Mouse (Mus musculus): ENCODE data around the gene Sestd1. TPM values are rescaled to one million over a fixed set of nuclear protein-coding genes. Genes with fewer than 3 reads are reported as not detected.
A peak's percentile ranks its signal among the peaks of the same experiment; 100 is the strongest.

The Sestd1 gene
- polyA plus RNA-seq, 1 experiment: 60.2 TPM

DNA sequence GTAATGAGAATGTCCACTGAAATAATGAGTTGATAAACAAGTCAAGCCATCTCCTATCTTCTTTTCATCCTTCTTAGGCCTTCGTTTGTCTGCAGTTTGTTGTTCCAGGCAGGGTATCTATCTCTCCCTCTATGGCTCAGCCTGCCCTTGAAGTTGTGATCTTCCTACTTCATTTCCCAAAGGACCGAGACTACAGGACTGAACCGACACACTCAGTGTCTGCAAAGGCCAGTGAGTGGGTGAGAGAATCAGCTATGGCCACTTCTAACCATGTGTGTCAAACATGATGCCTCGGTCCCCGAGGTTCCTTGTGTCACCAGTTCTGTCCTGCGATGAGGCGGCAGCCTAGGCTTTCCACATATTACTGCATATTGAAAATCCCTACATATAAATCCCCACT lies 90.7 kb downstream of the Sestd1 start:
- TF ChIP-seq POLR2A (IDR thresholded peaks at IDR 0.05; ENCODE audit: borderline replicate concordance, extremely low read depth, insufficient read depth, insufficient read length, poor library complexity, severe bottlenecking): no peak
- TF ChIP-seq CTCF (IDR thresholded peaks at IDR 0.05; ENCODE audit: borderline replicate concordance, extremely low read depth, insufficient read depth, insufficient read length): no peak
- DNase-seq (ENCODE audit: low read depth): no peak

GRCm38 (mm10) chr2:77187501-77187900 lies 92.9 kb downstream of the Sestd1 start:
- DNase-seq (ENCODE audit: low read depth): no peak
- TF ChIP-seq CTCF (IDR thresholded peaks at IDR 0.05; ENCODE audit: borderline replicate concordance, extremely low read depth, insufficient read depth, insufficient read length) (no peak), POLR2A (IDR thresholded peaks at IDR 0.05; ENCODE audit: borderline replicate concordance, extremely low read depth, insufficient read depth, insufficient read length, poor library complexity, severe bottlenecking) (no peak)

DNA sequence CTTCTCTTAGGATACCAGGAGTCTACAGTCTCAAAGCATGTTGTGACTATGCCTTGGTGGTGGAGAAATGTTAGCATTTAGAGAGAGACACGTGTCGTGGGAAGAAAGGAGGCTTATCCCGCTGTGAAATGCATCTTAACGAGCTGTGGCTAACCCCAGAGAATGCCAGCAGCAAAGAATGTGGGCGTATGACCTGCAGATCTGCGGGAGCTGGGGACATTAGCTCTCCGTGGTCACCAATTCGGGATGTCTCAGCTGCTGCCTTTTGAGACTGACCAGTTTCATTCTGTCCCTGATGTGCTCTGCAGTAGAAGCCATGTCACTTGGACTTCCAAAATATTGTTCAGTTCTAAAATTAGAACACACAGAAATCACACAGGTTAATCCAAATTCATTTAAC lies 93.5 kb downstream of the Sestd1 start:
- TF ChIP-seq CTCF (IDR thresholded peaks at IDR 0.05; ENCODE audit: borderline replicate concordance, extremely low read depth, insufficient read depth, insufficient read length) (no peak), POLR2A (IDR thresholded peaks at IDR 0.05; ENCODE audit: borderline replicate concordance, extremely low read depth, insufficient read depth, insufficient read length, poor library complexity, severe bottlenecking) (no peak)
- DNase-seq (ENCODE audit: low read depth): no peak

GRCm38 (mm10) chr2:77184049-77184571 lies 96.3 kb downstream of the Sestd1 start:
- TF ChIP-seq POLR2A (IDR thresholded peaks at IDR 0.05; ENCODE audit: borderline replicate concordance, extremely low read depth, insufficient read depth, insufficient read length, poor library complexity, severe bottlenecking) (no peak), CTCF (IDR thresholded peaks at IDR 0.05; ENCODE audit: borderline replicate concordance, extremely low read depth, insufficient read depth, insufficient read length) (no peak)
- peak; percentile 62 for DNase-seq (ENCODE audit: low read depth)

DNA sequence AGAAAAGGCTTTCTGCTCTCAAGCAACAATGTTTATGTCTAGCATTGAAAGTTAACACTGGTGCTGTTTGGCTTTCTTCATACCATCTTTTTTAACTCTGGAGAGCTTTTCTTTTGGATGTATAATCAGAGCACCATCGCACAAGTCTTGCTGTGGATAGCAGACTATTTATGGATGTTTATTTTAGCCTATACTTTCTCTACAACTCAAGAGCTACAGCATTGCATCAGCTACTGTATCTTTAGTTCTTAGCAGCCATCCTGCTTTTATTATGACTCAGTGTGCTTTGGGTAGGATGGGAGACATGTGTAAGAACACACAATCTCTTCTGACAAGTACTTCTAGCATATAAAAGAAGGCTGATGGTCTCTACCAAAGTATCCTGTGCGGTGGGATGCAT lies 96.7 kb downstream of the Sestd1 start:
- TF ChIP-seq CTCF (IDR thresholded peaks at IDR 0.05; ENCODE audit: borderline replicate concordance, extremely low read depth, insufficient read depth, insufficient read length) (no peak), POLR2A (IDR thresholded peaks at IDR 0.05; ENCODE audit: borderline replicate concordance, extremely low read depth, insufficient read depth, insufficient read length, poor library complexity, severe bottlenecking) (no peak)
- DNase-seq (ENCODE audit: low read depth): no peak

DNA sequence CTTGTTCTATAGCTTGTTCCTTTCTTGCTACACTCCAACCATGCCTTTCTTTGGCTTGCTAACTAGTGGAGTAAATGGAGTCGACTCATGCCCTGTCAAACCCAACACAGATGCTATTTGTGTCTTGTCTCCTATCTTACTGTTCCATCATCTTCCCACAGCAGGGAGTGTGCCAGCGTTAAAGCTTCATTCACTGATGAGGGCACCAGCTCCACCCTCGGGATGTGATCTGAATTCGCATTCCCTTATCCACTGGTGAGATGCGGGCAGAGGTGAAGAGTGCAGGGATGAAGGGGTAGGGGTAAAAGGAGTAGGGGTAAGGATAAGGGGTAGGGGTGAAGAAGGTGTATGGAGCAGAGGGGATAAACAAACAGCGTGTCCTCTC lies 97.4 kb downstream of the Sestd1 start:
- DNase-seq (ENCODE audit: low read depth): no peak
- no peak for TF ChIP-seq CTCF (IDR thresholded peaks at IDR 0.05; ENCODE audit: borderline replicate concordance, extremely low read depth, insufficient read depth, insufficient read length)
- no peak for TF ChIP-seq POLR2A (IDR thresholded peaks at IDR 0.05; ENCODE audit: borderline replicate concordance, extremely low read depth, insufficient read depth, insufficient read length, poor library complexity, severe bottlenecking)

DNA sequence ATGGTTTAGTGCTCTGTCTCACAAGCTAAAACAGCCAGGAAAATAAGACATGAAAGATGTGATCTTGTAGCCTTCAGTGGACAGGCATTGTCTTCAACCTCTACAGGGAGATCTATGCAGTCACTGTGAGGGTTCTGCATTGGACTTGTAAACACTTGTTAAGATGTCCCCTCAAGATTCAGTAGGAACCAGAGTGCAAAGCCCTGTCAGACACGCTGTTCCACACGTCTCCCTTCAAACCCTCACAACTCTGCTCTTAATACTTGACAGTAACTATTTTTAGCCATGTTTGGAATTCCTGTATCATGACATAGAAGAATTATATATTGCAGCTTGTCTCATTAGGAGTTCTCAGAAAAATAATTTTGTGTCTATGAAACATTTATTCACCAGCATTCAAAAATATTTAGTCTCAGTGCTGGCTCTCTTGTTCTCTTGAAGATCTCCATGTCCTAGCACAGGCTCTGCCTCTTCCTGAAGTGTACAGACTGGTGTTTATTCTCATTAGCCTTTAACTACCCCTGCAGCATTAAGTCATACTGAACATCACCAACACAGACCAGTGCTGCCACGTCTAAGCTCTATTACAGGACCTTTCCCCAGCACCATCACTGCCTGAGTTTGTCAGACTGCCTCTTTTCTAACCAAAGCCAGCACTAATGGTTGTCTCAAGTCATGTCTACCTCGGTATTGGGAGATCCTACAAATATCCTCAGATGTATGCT lies 98.0 kb downstream of the Sestd1 start:
- no peak for DNase-seq (ENCODE audit: low read depth)
- no peak for TF ChIP-seq CTCF (IDR thresholded peaks at IDR 0.05; ENCODE audit: borderline replicate concordance, extremely low read depth, insufficient read depth, insufficient read length)
- TF ChIP-seq POLR2A (IDR thresholded peaks at IDR 0.05; ENCODE audit: borderline replicate concordance, extremely low read depth, insufficient read depth, insufficient read length, poor library complexity, severe bottlenecking): no peak

DNA sequence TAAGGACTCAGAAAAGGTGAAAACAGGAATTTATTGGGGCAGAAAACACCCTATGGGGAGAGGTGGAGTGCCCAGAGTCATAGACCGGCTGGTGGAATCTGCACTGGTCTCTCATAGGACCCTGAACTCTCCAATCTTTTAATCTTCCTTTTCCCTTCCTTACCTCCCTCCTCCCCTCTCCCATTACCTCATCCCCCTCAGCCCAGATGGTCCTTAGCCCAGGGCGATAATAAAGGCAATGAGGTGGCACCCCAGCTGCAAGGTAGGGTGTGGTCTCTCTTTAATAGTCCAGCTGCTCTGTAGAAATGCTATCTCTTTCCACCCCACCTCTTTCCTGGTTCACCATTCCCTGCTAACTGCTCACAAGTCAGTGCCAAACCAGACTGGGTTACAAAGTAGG lies 102.9 kb downstream of the Sestd1 start:
- TF ChIP-seq CTCF (IDR thresholded peaks at IDR 0.05; ENCODE audit: borderline replicate concordance, extremely low read depth, insufficient read depth, insufficient read length) (no peak), POLR2A (IDR thresholded peaks at IDR 0.05; ENCODE audit: borderline replicate concordance, extremely low read depth, insufficient read depth, insufficient read length, poor library complexity, severe bottlenecking) (no peak)

GRCm38 (mm10) chr2:77176413-77176812 lies 104.0 kb downstream of the Sestd1 start:
- DNase-seq (ENCODE audit: low read depth): peak; percentile 26
- TF ChIP-seq POLR2A (IDR thresholded peaks at IDR 0.05; ENCODE audit: borderline replicate concordance, extremely low read depth, insufficient read depth, insufficient read length, poor library complexity, severe bottlenecking) (no peak), CTCF (IDR thresholded peaks at IDR 0.05; ENCODE audit: borderline replicate concordance, extremely low read depth, insufficient read depth, insufficient read length) (no peak)

More for the DNA sequence above, 102.9 kb downstream of the Sestd1 start:
- DNase-seq (ENCODE audit: low read depth): no peak

GRCm38 (mm10) chr2:77175411-77175810 lies 105.0 kb downstream of the Sestd1 start:
- DNase-seq (ENCODE audit: low read depth): no peak
- TF ChIP-seq CTCF (IDR thresholded peaks at IDR 0.05; ENCODE audit: borderline replicate concordance, extremely low read depth, insufficient read depth, insufficient read length) (no peak), POLR2A (IDR thresholded peaks at IDR 0.05; ENCODE audit: borderline replicate concordance, extremely low read depth, insufficient read depth, insufficient read length, poor library complexity, severe bottlenecking) (no peak)

- DNase-seq (ENCODE audit: low read depth): peak; percentile 39
- TF ChIP-seq CTCF (IDR thresholded peaks at IDR 0.05; ENCODE audit: borderline replicate concordance, extremely low read depth, insufficient read depth, insufficient read length) (no peak), POLR2A (IDR thresholded peaks at IDR 0.05; ENCODE audit: borderline replicate concordance, extremely low read depth, insufficient read depth, insufficient read length, poor library complexity, severe bottlenecking) (no peak)
Observed at GRCm38 (mm10) chr2:77174313-77174712, 106.1 kb downstream of the Sestd1 start.

GRCm38 (mm10) chr2:77173821-77174220 lies 106.6 kb downstream of the Sestd1 start:
- DNase-seq (ENCODE audit: low read depth): no peak
- TF ChIP-seq POLR2A (IDR thresholded peaks at IDR 0.05; ENCODE audit: borderline replicate concordance, extremely low read depth, insufficient read depth, insufficient read length, poor library complexity, severe bottlenecking) (no peak), CTCF (IDR thresholded peaks at IDR 0.05; ENCODE audit: borderline replicate concordance, extremely low read depth, insufficient read depth, insufficient read length) (no peak)

Data from brain, embryonic 14.5 days (tissue).